Mouse (Mus musculus): ENCODE data around the gene Dcaf12.
A peak's percentile ranks its signal among the peaks of the same experiment; 100 is the strongest.

Gene Dcaf12

GRCm38 (mm10) chr4:41310567-41311563, 3.8 kb downstream of the Dcaf12 start:
- DNase-seq: no peak

- no peak for DNase-seq
These were observed 7.3 kb downstream of the Dcaf12 start for GRCm38 (mm10) chr4:41307406-41307805.

GRCm38 (mm10) chr4:41304302-41304701, 10.4 kb downstream of the Dcaf12 start:
- DNase-seq: no peak

GRCm38 (mm10) chr4:41303671-41304070, 11.0 kb downstream of the Dcaf12 start:
- DNase-seq: peak; percentile 45

GRCm38 (mm10) chr4:41298976-41299375, 15.7 kb downstream of the Dcaf12 start:
- no peak for DNase-seq

- no peak for DNase-seq
These were observed 18.7 kb downstream of the Dcaf12 start for GRCm38 (mm10) chr4:41295960-41296359.

- DNase-seq: no peak
These were observed 19.2 kb downstream of the Dcaf12 start for GRCm38 (mm10) chr4:41295507-41295906.

GRCm38 (mm10) chr4:41293907-41294306, 20.8 kb downstream of the Dcaf12 start:
- no peak for DNase-seq

- no peak for DNase-seq
These were observed 24.9 kb downstream of the Dcaf12 start for GRCm38 (mm10) chr4:41289802-41290201.

GRCm38 (mm10) chr4:41286420-41286819, 28.3 kb downstream of the Dcaf12 start:
- DNase-seq: peak; percentile 34

- no peak for DNase-seq
These were observed 30.6 kb downstream of the Dcaf12 start for GRCm38 (mm10) chr4:41284087-41284486.

- no peak for DNase-seq
These were observed 38.8 kb downstream of the Dcaf12 start for GRCm38 (mm10) chr4:41275927-41276326.

GRCm38 (mm10) chr4:41274980-41275850, 39.5 kb downstream of the Dcaf12 start, which contains the start of gene Ubap2:
Gene Ubap2, minus strand, starts transcription at chr4:41275144.
- peak; percentile 99 for DNase-seq

GRCm38 (mm10) chr4:41274377-41274979, 40.2 kb downstream of the Dcaf12 start:
- DNase-seq: peak; percentile 52

GRCm38 (mm10) chr4:41268133-41268532, 46.6 kb downstream of the Dcaf12 start:
- no peak for DNase-seq

GRCm38 (mm10) chr4:41266350-41266749, 48.3 kb downstream of the Dcaf12 start:
- no peak for DNase-seq

GRCm38 (mm10) chr4:41260691-41261090, 54.0 kb downstream of the Dcaf12 start:
- no peak for DNase-seq

GRCm38 (mm10) chr4:41259019-41259418, 55.7 kb downstream of the Dcaf12 start:
- DNase-seq: no peak

- no peak for DNase-seq
These were observed 56.9 kb downstream of the Dcaf12 start for GRCm38 (mm10) chr4:41257752-41258151.

- peak; percentile 34 for DNase-seq
These were observed 59.0 kb downstream of the Dcaf12 start for GRCm38 (mm10) chr4:41255564-41256210.

- no peak for DNase-seq
These were observed 60.9 kb downstream of the Dcaf12 start for GRCm38 (mm10) chr4:41253756-41254155.

- DNase-seq: no peak
These were observed 69.3 kb downstream of the Dcaf12 start for GRCm38 (mm10) chr4:41245408-41245807.

Measured in cerebellum, adult 9-10 months (tissue).